In genomic region chr4:137316027-137316770, GRCm38 (mm10) we compare ENCODE assay signal across 17 mouse cellular contexts. TPM values are rescaled to one million over a fixed set of nuclear protein-coding genes. Genes with fewer than 3 reads are reported as not detected.
DNase-seq lines count a peak whose midpoint lies in the region; ATAC-seq and TF ChIP-seq lines count a peak whose summit lies in the region.
"Had no signal": no experiment of that assay in that cellular context is flagged by ENCODE, and none has a peak within 500 bp of the region (broad histone marks: within the 10 kb centered on the region; RNA-seq: fewer than 3 reads in every experiment).

No protein-coding gene starts in this region.

- DNase-seq in heart, embryonic 10.5 days (ENCODE audit: low spot score), result no peak
- DNase-seq in heart, postnatal 25 days (ENCODE audit: low spot score), result no peak
- DNase-seq in liver, adult 2 months (ENCODE audit: extremely low read depth, low read depth, low spot score), result no peak
- DNase-seq in adrenal gland, adult 8-10 months, result no peak
- no peak for DNase-seq in midbrain, embryonic 11.5 days (ENCODE audit: low spot score, missing footprints)
- DNase-seq: cerebellum, postnatal 25 days; kidney, adult 18-20 months; thymus, postnatal 25 days had no signal

- ATAC-seq in liver, embryonic 12.5 days, result no peak
- ATAC-seq in midbrain, embryonic 11.5 days (ENCODE audit: low FRiP score), result no peak
- ATAC-seq: activated CD4-positive, CD25-positive, alpha-beta regulatory T cell, adult 4 months; midbrain, embryonic 16.5 days had no signal

- WGBS in heart, embryonic 10.5 days, result 74% methylated on average over 4 of the region's 4 CpGs
- WGBS in liver, adult 2 months, result 85% methylated on average over 4 of the region's 4 CpGs
- 75% methylated on average over 4 of the region's 4 CpGs for WGBS in liver, embryonic 12.5 days (ENCODE audit: insufficient replicate concordance)
- WGBS in bone marrow, adult 2 months, result 90% methylated on average over 4 of the region's 4 CpGs
- 81% methylated on average over 4 of the region's 4 CpGs for WGBS in midbrain, embryonic 11.5 days

- no peak overlapping the region for H3K4me2 ChIP-seq in liver, embryonic 12.5 days
- H3K4me2 ChIP-seq in midbrain, embryonic 11.5 days, result no peak overlapping the region
- H3K4me2 ChIP-seq: embryonic facial prominence, embryonic 15.5 days; neural tube, embryonic 15.5 days had no signal

- H3K79me2 ChIP-seq in liver, adult 2 months (ENCODE audit: control insufficient read depth, insufficient read depth, low read length), result peaks cover 3% of the 10 kb centered on the region; the same call in 1 of the 2 replicates

- TF ChIP-seq EP300 in ES-Bruce4 (IDR thresholded peaks at IDR 0.05; ENCODE audit: insufficient read depth, low read depth, low read length), result no peak

- H3K4me1 ChIP-seq in heart, embryonic 10.5 days, result peaks cover 33% of the 10 kb centered on the region
- H3K4me1 ChIP-seq in liver, adult 2 months (ENCODE audit: control insufficient read depth, insufficient read depth, low read length), result peaks cover 16% of the 10 kb centered on the region
- peaks cover 12% of the 10 kb centered on the region; the same call in 1 of the 2 replicates for H3K4me1 ChIP-seq in liver, embryonic 12.5 days
- no peaks in the 10 kb centered on the region for H3K4me1 ChIP-seq in ES-Bruce4 (ENCODE audit: control insufficient read depth, insufficient read depth, low read length)
- H3K4me1 ChIP-seq in bone marrow, adult 2 months (ENCODE audit: control insufficient read depth, insufficient read depth, low read length), result no peaks in the 10 kb centered on the region
- H3K4me1 ChIP-seq in midbrain, embryonic 11.5 days (ENCODE audit: control insufficient read depth, insufficient read depth, low read length), result no peaks in the 10 kb centered on the region

- H3K9ac ChIP-seq in liver, adult 2 months (ENCODE audit: low read depth, low read length), result no peak overlapping the region
- no peak overlapping the region for H3K9ac ChIP-seq in liver, embryonic 12.5 days
- H3K9ac ChIP-seq in ES-Bruce4 (ENCODE audit: low read depth, poor library complexity, severe bottlenecking), result no peak overlapping the region
- H3K9ac ChIP-seq in midbrain, embryonic 11.5 days (ENCODE audit: low read length), result no peak overlapping the region
- H3K9ac ChIP-seq: embryonic facial prominence, embryonic 15.5 days; neural tube, embryonic 15.5 days had no signal

- H3K27ac ChIP-seq in heart, embryonic 10.5 days, result peak overlapping the region; percentile 72
- H3K27ac ChIP-seq in liver, adult 2 months (replicated peaks; ENCODE audit: insufficient read depth, low read depth, low read length), result peak overlapping the region; percentile 32; the same call in 1 of the 2 replicates
- H3K27ac ChIP-seq in liver, embryonic 12.5 days, result no peak overlapping the region
- no peak overlapping the region; the same call in 1 of the 2 replicates for H3K27ac ChIP-seq in ES-Bruce4 (ENCODE audit: insufficient read depth, low read length)
- no peak overlapping the region for H3K27ac ChIP-seq in bone marrow, adult 2 months (ENCODE audit: control insufficient read depth, insufficient read depth, low read depth, low read length, poor library complexity)
- H3K27ac ChIP-seq in midbrain, embryonic 11.5 days (ENCODE audit: low read depth, low read length), result no peak overlapping the region
- H3K27ac ChIP-seq: embryonic facial prominence, embryonic 15.5 days; neural tube, embryonic 15.5 days had no signal

- TF ChIP-seq CTCF in liver, adult 2 months (IDR thresholded peaks at IDR 0.05; ENCODE audit: low read depth, low read length), result peak; percentile 21; the same call in 1 of the 2 replicates
- peak; percentile 34 for TF ChIP-seq CTCF in ES-Bruce4 (IDR thresholded peaks at IDR 0.05; ENCODE audit: low read depth, low read length)
- 0 out of 2 replicates have a peak, but pooled peaks have one; percentile 14 for TF ChIP-seq CTCF in bone marrow, adult 2 months (IDR thresholded peaks at IDR 0.05; ENCODE audit: control insufficient read depth, insufficient read depth, low read length)

- H3K4me3 ChIP-seq in heart, embryonic 10.5 days, result 0 out of 2 replicates have a peak overlapping the region, but pooled peaks have one; percentile 8
- no peak overlapping the region for H3K4me3 ChIP-seq in liver, adult 2 months (ENCODE audit: insufficient read depth, low read depth, low read length)
- no peak overlapping the region for H3K4me3 ChIP-seq in liver, embryonic 12.5 days
- H3K4me3 ChIP-seq in ES-Bruce4 (ENCODE audit: low read depth, low read length), result no peak overlapping the region
- H3K4me3 ChIP-seq in bone marrow, adult 2 months (replicated peaks; ENCODE audit: control insufficient read depth, low read depth, low read length), result no peak overlapping the region
- H3K4me3 ChIP-seq in midbrain, embryonic 11.5 days (ENCODE audit: low read depth, low read length), result no peak overlapping the region
- H3K4me3 ChIP-seq: embryonic facial prominence, embryonic 15.5 days; neural tube, embryonic 15.5 days had no signal

- intact Hi-C loops in heart, postnatal 25 days (cut with DNase I), result no loop called here

- peaks cover 46% of the 10 kb centered on the region for H3K36me3 ChIP-seq in heart, embryonic 10.5 days
- H3K36me3 ChIP-seq in liver, adult 2 months (ENCODE audit: control insufficient read depth, insufficient read depth, low read length), result peaks cover 32% of the 10 kb centered on the region
- peaks cover 65% of the 10 kb centered on the region for H3K36me3 ChIP-seq in liver, embryonic 12.5 days
- peaks cover 22% of the 10 kb centered on the region for H3K36me3 ChIP-seq in ES-Bruce4 (ENCODE audit: control insufficient read depth, insufficient read depth, low read length, poor library complexity, severe bottlenecking)
- H3K36me3 ChIP-seq in midbrain, embryonic 11.5 days (ENCODE audit: control insufficient read depth, insufficient read depth, low read length), result 0 out of 2 replicates have a peak, but pooled peaks cover under 1% of the 10 kb centered on the region

- TF ChIP-seq POLR2A in liver, adult 2 months (IDR thresholded peaks at IDR 0.05; ENCODE audit: extremely low read depth, insufficient read depth, low read length), result no peak
- no peak for TF ChIP-seq POLR2A in ES-Bruce4 (IDR thresholded peaks at IDR 0.05; ENCODE audit: insufficient read depth, low read length)
- no peak for TF ChIP-seq POLR2A in bone marrow, adult 2 months (IDR thresholded peaks at IDR 0.05; ENCODE audit: borderline replicate concordance, control insufficient read depth, low read depth, low read length)

- no peaks in the 10 kb centered on the region for H3K27me3 ChIP-seq in heart, embryonic 10.5 days (ENCODE audit: insufficient read depth, poor library complexity, severe bottlenecking)
- H3K27me3 ChIP-seq in liver, adult 2 months (ENCODE audit: control insufficient read depth, insufficient read depth, low read length), result no peaks in the 10 kb centered on the region
- no peaks in the 10 kb centered on the region for H3K27me3 ChIP-seq in liver, embryonic 12.5 days (replicated peaks)
- no peaks in the 10 kb centered on the region for H3K27me3 ChIP-seq in ES-Bruce4 (ENCODE audit: control insufficient read depth, insufficient read depth, low read length, poor library complexity, severe bottlenecking)
- H3K27me3 ChIP-seq in midbrain, embryonic 11.5 days (ENCODE audit: control insufficient read depth, insufficient read depth, low read length), result no peaks in the 10 kb centered on the region
- H3K27me3 ChIP-seq: CH12.LX; embryonic facial prominence, embryonic 15.5 days; neural tube, embryonic 15.5 days had no signal

- H3K9me3 ChIP-seq in heart, embryonic 10.5 days, result no peaks in the 10 kb centered on the region
- H3K9me3 ChIP-seq in liver, embryonic 12.5 days (replicated peaks), result no peaks in the 10 kb centered on the region
- no peaks in the 10 kb centered on the region for H3K9me3 ChIP-seq in ES-Bruce4 (replicated peaks; ENCODE audit: control insufficient read depth, insufficient read depth, low read length, poor library complexity, severe bottlenecking)
- H3K9me3 ChIP-seq in midbrain, embryonic 11.5 days (ENCODE audit: control insufficient read depth, low read length), result no peaks in the 10 kb centered on the region
- H3K9me3 ChIP-seq: embryonic facial prominence, embryonic 15.5 days; neural tube, embryonic 15.5 days had no signal

RNA-seq across cellular contexts. Expression of gene Wnt4, which starts 38.9 kb away (rescaled TPM):
- 0.96 and 0.98 TPM in 2 replicates for polyA plus RNA-seq in heart, embryonic 10.5 days (2016; fragmentation: Nextera tagmentation; extraction: Ambion mirVana)
- total RNA-seq in heart, postnatal 25 days (2021), result under 1 TPM; 0.22 to 0.26 TPM
- 0.40 and 0.46 TPM in 2 replicates for total RNA-seq in liver, adult 2 months (2014; rRNA removed)
- 0.80 and 1.4 TPM in 2 replicates for polyA plus RNA-seq in liver, adult 2 months (2012; rRNA removed)
- polyA plus RNA-seq in liver, embryonic 12.5 days (2016; fragmentation: Nextera tagmentation; extraction: Ambion mirVana), result 0.58 and 1.0 TPM in 2 replicates
- polyA plus RNA-seq in ES-Bruce4 (2011; ENCODE audit: insufficient read depth, insufficient read length, low read depth, missing spikeins), result 4.1 and 4.3 TPM in 2 replicates
- 0.38 and 1.8 TPM in 2 replicates for polyA plus RNA-seq in bone marrow, adult 2 months (2011; ENCODE audit: insufficient read depth, insufficient read length, low replicate concordance, missing spikeins)
- 100 to 1,000 TPM in 3 of 4 experiments, 10 to 100 TPM in 1; 83.8 to 130 (median 108) TPM for total RNA-seq in adrenal gland, adult 8-10 months (2022)
- polyA plus RNA-seq in midbrain, embryonic 11.5 days (2014; fragmentation: Nextera tagmentation; extraction: Ambion mirVana), result 1.0 and 1.4 TPM in 2 replicates
- total RNA-seq: CH12.LX; granulocyte monocyte progenitor cell, adult 5-6 weeks had no signal

RNA-seq across cellular contexts. Expression of gene Cdc42, which starts 41.3 kb away (rescaled TPM):
- polyA plus RNA-seq in heart, embryonic 10.5 days (2016; fragmentation: Nextera tagmentation; extraction: Ambion mirVana), result 550 and 560 TPM in 2 replicates
- total RNA-seq in heart, postnatal 25 days (2021), result 100 to 1,000 TPM; 153 to 169 TPM
- 124 and 131 TPM in 2 replicates for total RNA-seq in liver, adult 2 months (2014; rRNA removed)
- polyA plus RNA-seq in liver, adult 2 months (2012; rRNA removed), result 35.8 and 36.9 TPM in 2 replicates
- 316 and 324 TPM in 2 replicates for polyA plus RNA-seq in liver, embryonic 12.5 days (2016; fragmentation: Nextera tagmentation; extraction: Ambion mirVana)
- 462 and 476 TPM in 2 replicates for polyA plus RNA-seq in ES-Bruce4 (2011; ENCODE audit: insufficient read depth, insufficient read length, low read depth, missing spikeins)
- 86.6 and 133 TPM in 2 replicates for polyA plus RNA-seq in bone marrow, adult 2 months (2011; ENCODE audit: insufficient read depth, insufficient read length, low replicate concordance, missing spikeins)
- total RNA-seq in adrenal gland, adult 8-10 months (2022), result 100 to 1,000 TPM; 385 to 468 (median 412) TPM
- 710 and 751 TPM in 2 replicates for polyA plus RNA-seq in midbrain, embryonic 11.5 days (2014; fragmentation: Nextera tagmentation; extraction: Ambion mirVana)

Comparison
In these comparisons a context has a peak if more than half of its experiments do, and no peak if none do; other contexts are left out.
1. H3K27ac ChIP-seq: peak in heart, embryonic 10.5 days (single experiment) and liver, adult 2 months (single experiment); none in liver, embryonic 12.5 days (single experiment), ES-Bruce4 (single experiment), bone marrow, adult 2 months (single experiment) and midbrain, embryonic 11.5 days (single experiment).
2. Peak in every context shown above with its lines, with median percentiles within 50 percentile points of each other: CTCF ChIP-seq.